Mouse (Mus musculus) thymus, postnatal 4 days (tissue): ENCODE measurements around the gene Bmf.

Experiments used
- DNase-seq: peaks from one replicate; pipeline ENCODE4 v3.0.0; 2021

The Bmf gene

GRCm38 (mm10) chr2:118511779-118512417 lies 37.6 kb downstream of the Bmf start:
- no peak for DNase-seq

GRCm38 (mm10) chr2:118510447-118511310 lies 38.8 kb downstream of the Bmf start:
- DNase-seq, result no peak

GRCm38 (mm10) chr2:118509688-118510446 lies 39.6 kb downstream of the Bmf start:
- no peak for DNase-seq

GRCm38 (mm10) chr2:118507126-118507525 lies 42.4 kb downstream of the Bmf start:
- DNase-seq, result no peak

DNA sequence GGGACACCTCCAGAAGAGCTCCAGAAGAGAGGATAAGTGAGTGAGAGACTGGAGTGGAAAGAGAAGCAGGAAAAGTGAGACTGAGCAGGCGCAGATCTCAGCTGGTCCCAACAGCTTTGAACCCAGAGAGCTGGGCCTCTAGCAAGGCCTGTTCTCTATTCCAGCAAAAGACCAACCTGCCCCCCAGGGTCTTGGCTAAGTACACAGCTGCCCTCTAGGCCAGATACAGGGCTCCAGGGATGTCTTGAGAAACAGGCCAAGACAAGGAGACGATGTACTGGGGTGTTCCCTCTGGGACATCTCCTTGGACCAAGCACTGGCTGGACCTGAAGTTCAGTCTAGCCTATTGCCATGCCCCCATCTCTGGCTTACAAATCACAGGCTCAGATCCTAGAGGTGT lies 49.3 kb downstream of the Bmf start:
- DNase-seq, result peak; percentile 63

DNA sequence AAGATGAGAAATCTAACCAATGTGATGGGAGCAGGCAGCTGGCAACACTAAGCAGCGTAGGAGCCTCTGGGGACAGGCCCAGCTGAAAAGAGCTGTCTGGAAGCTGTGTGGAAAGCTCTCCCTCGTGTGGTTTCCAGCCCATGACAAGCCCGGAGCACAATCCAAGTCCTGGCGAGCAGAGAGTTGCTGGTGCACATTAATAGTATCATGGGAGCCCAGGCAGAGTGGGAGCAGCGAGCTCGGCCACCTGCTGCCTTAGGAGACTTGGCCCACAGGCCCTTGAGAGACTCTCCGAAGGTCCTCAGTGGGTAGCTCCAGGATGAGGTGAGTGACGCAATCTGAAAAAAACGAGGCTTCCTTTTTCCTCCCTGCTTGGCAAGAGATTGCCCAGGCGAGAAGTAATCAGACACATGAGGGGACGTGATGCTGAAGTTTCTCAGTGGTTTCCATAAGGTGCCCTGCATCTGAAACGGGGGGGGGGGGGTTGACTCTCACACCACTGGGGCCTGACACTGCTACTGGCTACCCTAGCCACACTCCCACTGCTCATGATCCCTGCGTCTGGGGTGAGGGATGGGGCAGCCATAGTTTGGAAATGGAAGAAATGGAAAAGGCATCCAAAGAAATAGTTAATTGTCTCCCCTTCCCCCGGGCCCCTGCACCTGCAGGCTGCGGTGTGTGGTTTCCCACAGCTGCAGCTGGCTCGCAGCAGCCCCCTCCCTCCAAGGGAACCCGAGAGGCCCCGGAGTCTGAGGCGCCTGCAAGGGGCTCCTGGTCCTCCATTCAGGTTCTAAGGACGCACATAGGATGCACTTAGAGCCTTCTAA lies 50.1 kb downstream of the Bmf start:
- peak; percentile 91 for DNase-seq

DNA sequence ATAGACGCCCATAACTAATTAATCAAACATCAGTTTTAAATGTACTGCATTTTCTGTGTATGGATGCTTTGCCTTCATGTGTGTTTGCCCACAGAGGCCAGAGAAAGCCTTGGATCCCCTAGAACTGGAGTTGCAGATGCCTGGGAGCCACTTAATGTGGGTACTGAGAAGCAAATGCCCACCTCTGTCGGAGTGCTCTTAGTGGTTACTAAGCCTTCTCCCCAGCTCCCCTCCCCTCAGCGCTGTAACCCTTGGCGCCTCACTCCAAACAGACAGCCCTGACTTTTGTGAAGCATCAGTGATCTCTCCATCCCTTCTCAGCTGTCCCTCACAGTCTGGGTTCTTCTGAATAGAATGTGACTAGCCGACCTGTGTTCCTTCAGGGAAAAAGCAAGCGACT lies 51.0 kb downstream of the Bmf start:
- DNase-seq, result peak; percentile 70

- peak; percentile 47 for DNase-seq
These were observed 51.6 kb downstream of the Bmf start for GRCm38 (mm10) chr2:118497890-118498289.

DNA sequence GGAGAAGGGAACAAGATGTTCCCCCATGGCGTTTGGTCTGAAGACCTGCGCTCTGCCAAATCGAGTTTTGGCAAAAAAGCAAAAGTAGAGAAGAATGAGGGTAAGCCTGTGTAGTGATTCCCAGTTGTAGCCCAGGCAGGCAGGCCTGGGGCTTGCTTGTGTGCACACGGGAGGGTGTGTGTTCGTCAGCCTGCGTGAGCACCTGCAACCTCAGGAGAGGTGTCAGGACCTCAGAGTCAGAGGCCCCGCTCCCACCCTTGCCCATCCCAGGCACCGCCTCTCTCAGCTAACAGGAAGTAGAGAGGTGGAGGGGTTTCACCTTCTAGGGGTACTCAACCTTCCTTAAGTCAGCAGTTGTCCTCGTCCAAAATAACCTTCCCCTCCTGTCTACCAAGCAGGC lies 54.5 kb downstream of the Bmf start:
- DNase-seq, result peak; percentile 80

GRCm38 (mm10) chr2:118491741-118492395 lies 57.6 kb downstream of the Bmf start:
- peak; percentile 61 for DNase-seq

DNA sequence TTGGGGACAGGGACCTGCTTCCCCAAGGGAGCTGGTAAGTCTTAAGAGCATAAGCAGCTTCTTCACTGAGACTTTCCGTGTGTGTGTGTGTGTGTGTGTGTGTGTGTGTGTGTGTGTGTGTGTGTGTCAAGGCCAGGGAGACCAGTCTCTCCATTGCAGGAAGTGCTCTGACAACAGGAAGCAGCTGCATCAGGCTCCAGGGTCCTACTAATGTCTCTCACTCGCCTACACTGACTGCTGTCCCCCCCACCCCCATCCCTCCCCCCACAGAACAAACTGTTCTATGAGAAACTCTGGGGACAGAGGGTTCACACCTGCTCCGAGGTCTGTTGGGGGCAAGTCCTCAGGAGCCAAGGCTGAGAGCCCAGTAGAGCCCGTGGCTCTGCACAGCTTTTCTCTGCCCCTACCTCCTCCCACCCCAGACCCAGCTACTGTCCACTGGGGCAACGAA lies 58.2 kb downstream of the Bmf start:
- peak; percentile 79 for DNase-seq

DNA sequence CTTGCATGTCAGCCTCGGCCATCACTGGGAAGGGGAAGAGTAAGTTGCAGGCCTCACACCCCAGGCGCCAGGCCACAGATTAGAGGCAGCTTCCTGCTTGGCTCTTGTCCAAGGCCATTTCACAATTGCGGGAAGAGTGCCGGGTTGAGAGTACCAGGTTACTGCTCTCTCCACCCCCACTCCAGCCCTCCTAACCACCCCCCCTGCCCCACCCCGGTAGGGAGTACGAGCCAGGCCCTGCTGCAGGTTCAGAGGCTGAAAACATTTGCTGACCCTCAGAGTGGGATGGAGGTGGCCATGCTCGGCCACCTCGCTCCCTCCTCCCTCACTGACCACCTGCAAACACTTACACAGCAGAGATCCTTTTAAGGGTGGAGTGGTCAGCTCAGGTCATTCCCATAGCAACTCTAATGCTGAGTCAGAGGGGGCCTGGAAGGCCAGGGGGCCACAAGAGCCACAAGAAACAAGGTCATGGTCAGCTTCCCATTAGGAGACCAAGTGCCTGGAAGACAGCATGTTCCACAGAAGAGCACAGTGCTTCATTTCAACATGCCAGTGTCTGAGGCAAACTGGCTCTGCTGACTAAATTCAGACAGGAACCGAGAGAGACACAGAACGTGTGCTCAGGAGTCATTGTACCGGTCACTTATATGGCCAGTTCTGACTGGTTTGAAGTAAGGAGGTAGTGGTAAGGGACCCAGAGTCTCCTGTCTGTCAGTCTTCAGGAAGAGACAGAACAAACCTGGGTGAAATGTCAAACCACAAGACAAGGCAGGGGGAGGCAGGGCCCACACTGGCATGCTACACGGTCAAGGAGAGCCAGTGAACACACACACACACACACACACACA lies 59.0 kb downstream of the Bmf start:
- DNase-seq, result peak; percentile 62

DNA sequence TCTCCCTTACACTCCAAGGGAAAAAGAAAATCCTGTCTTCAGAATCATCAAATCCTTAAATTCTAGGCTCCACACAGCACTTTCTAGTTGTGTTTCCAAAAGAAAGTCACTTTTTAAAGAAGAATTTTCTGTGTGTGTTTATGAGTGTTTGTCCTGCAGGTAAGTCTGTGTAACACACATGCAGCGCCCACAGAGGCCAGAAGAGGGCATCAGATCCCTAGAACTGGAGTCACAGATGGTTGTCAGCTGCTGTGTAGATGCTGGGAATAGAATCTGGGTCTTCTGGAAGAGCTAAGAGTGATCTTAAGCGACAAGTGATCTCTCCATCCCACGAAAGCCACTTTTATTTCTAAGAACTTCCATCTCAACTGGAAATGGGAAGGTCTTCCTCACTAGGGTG lies 61.7 kb downstream of the Bmf start:
- DNase-seq, result peak; percentile 86

- DNase-seq, result peak; percentile 96
These were observed 62.6 kb downstream of the Bmf start for GRCm38 (mm10) chr2:118486933-118487332.

- no peak for DNase-seq
These were observed 64.1 kb downstream of the Bmf start for GRCm38 (mm10) chr2:118485415-118485814.

GRCm38 (mm10) chr2:118484386-118484898 lies 65.0 kb downstream of the Bmf start:
- DNase-seq, result no peak

- peak; percentile 58 for DNase-seq
These were observed 66.5 kb downstream of the Bmf start for GRCm38 (mm10) chr2:118483032-118483431.

DNA sequence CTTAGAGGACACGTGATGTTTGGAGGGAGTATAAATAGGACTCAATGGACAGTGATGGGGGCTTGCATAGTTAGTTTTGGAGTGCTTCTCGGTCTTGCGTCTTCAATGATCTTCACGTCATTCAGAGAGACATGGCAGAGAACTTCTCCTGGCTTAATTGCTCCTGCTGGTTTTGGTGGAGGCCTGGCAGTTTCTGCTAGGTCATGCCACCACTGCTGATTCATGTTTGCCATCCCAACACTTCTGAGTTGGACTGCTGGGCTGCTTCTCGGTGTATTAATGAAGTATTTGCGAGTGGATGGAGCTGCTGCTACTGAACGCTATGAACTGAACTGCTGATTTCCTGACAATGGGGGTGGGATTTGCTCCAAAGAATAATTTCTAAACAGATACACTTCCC lies 68.6 kb downstream of the Bmf start:
- no peak for DNase-seq

DNA sequence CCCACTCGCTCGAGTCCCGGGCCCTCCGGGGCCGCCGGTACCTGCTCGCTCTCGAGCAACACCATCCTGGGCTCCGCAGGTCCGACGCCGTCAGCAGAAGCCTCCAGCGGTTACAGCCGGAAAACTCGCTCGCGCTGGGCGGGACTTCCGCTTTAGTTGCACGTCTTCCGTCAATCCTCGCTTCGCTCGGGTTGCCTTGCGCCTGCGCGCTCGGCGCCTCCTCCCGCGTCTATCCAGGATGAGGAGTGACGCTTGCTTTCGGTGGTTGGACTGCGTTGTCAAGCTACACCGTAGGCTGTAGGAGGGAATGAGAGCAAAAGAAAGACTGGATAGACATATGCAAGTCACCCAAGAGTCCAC lies 70.0 kb downstream of the Bmf start, which contains the start of gene Srp14:
TSS of gene Srp14 (minus strand) at position 162 of the 360 bp plus-strand sequence.
- DNase-seq, result peak; percentile 96

DNA sequence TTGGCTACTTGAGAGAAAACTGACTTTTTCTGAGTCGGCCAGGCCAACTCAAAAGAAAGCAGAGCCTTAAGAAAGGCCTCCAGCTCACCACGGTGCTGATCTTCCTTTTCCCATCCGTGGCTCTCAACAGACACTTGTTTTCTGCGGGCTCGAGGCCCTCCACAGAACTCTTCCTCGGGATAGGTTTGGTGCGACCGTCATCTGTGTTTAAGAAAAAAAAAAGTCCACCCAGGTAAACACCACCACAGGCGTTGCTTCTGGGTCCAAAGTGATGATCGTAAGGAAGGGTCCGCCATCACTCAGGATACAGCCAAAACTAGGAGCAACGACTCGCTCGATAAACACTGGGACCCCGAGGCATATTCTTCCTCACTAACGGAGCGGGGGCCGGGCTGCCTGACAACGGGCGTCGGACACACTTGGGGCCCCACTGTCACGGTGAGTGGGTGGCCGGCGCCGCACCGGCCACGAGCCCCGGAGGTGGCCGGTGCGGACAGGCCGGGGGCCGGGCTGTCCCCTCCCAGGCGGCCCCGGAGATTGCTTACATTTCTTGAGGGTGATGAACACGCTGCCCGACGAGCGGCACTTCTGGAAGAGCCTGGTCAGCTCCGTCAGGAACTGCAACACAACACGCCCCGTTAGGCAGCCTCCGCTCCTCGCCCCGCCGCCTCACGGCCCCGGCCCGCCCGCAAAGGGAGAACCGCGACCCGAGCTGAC lies 70.5 kb downstream of the Bmf start:
- DNase-seq, result no peak
